Comparison of ENCODE assay signal across 8 mouse cellular contexts in the genomic region with DNA sequence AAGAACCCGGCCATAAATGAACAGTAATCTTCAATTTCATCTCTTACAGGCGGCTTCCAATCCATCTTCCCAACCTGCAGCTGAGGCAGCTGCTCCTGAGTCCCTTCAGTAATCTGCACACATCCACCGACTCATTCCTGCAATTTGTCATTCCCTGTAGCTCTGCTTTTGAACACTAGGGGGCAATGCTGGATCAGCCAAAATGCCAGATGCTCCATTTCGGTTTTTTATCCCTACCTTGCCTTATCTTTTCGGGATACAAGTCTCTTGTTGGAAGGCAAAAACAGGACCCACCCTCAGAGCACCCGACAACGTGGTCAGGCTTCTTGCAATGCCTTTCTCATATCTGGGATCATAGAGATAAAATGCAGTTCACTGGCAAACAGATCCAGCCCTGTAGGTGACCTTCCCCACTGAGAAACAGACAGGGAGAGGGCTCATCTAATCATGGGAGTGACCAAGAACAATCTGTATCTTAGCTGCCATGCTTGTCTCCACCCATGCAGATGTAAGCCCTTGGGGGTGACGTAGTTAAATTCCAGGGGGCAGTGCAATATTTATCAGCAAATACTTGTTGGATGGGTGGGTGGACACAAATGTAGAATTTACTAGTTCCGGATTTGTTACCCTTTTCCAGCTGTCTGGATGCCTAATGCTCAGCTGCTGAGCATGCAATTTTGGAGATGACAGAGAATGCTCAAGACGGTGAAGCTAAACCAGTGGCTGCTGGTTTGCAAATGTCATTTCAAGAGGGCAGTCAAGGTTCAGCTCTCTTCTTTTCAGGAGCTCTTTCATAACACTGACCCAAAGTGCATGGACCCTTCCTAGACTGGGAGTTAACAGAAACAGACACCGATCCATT.
DNase-seq lines count a peak whose midpoint lies in the region; ATAC-seq and TF ChIP-seq lines count a peak whose summit lies in the region.

No protein-coding gene starts in this region.

- no peaks in the 10 kb centered on the region for H3K36me3 ChIP-seq in thymus, adult 2 months (ENCODE audit: control insufficient read depth, insufficient read depth, low read length)
- no peaks in the 10 kb centered on the region for H3K36me3 ChIP-seq in intestine, postnatal 0 days (ENCODE audit: control insufficient read depth, insufficient read depth)

- peaks cover 11% of the 10 kb centered on the region for H3K4me1 ChIP-seq in thymus, adult 2 months (replicated peaks; ENCODE audit: control insufficient read depth, insufficient read depth, low read length)
- H3K4me1 ChIP-seq in intestine, postnatal 0 days (replicated peaks; ENCODE audit: control insufficient read depth, insufficient read depth, low read length), result no peaks in the 10 kb centered on the region

- H3K4me2 ChIP-seq in intestine, postnatal 0 days (replicated peaks; ENCODE audit: low read depth), result no peak overlapping the region

- TF ChIP-seq POLR2A in thymus, adult 2 months (IDR thresholded peaks at IDR 0.05; ENCODE audit: control insufficient read depth, extremely low read depth, insufficient read depth, low read length, poor library complexity), result no peak

- intact Hi-C loops in left cerebral cortex, postnatal 10 days (cut with DNase I), result loop anchor here (2.0 to 10.0 kb wide), 4 partner anchors 88 to 578 kb away; a partner anchor contains a TSS

- no peak overlapping the region for H3K9ac ChIP-seq in intestine, postnatal 0 days (ENCODE audit: low read depth, low read length)

- no peaks in the 10 kb centered on the region for H3K9me3 ChIP-seq in intestine, postnatal 0 days (ENCODE audit: control insufficient read depth)

- WGBS in thymus, adult 2 months, result 35% methylated on average over 11 of the region's 11 CpGs
- WGBS in intestine, postnatal 0 days, result 18% methylated on average over 11 of the region's 11 CpGs

- no peaks in the 10 kb centered on the region for H3K27me3 ChIP-seq in thymus, adult 2 months (ENCODE audit: control insufficient read depth, insufficient read depth, low read length)
- H3K27me3 ChIP-seq in intestine, postnatal 0 days (replicated peaks; ENCODE audit: control insufficient read depth, insufficient read depth, low read length), result no peaks in the 10 kb centered on the region

- TF ChIP-seq CTCF in thymus, adult 2 months (IDR thresholded peaks at IDR 0.05; ENCODE audit: borderline replicate concordance, control insufficient read depth, extremely low read depth, insufficient read depth, low read length, poor library complexity), result no peak
- peak; percentile 96 for TF ChIP-seq CTCF in intestine, postnatal 0 days (IDR thresholded peaks at IDR 0.05; ENCODE audit: low read depth)

- DNase-seq in thymus, postnatal 25 days, result peak; percentile 38
- DNase-seq in thymus, adult 2 months, result no peak
- DNase-seq in embryo, embryonic 11 days, result peak; percentile 78
- DNase-seq in left cerebral cortex, postnatal 10 days (ENCODE audit: extremely low spot score in 1 of 2, low spot score in 2 of 2), result peak; percentile 69 to 91
- peak; percentile 80 for DNase-seq in right cerebral cortex, postnatal 4 days

- no peak overlapping the region for H3K27ac ChIP-seq in thymus, adult 2 months (ENCODE audit: control insufficient read depth, insufficient read depth, low read length)
- H3K27ac ChIP-seq in intestine, postnatal 0 days (ENCODE audit: low read depth, low read length), result no peak overlapping the region

- peak; percentile 44; the same call in 1 of the 2 replicates for ATAC-seq in granulocyte monocyte progenitor cell, adult 5-6 weeks (replicated peaks; ENCODE audit: poor library complexity, severe bottlenecking)
- peak; percentile 45; the same call in 1 of the 2 replicates for ATAC-seq in intestine, postnatal 0 days
- ATAC-seq in megakaryocyte-erythroid progenitor cell, adult 5-6 weeks (replicated peaks; ENCODE audit: low FRiP score, low TSS enrichment, poor library complexity, severe bottlenecking), result peak; percentile 33; the same call in 1 of the 2 replicates

- H3K4me3 ChIP-seq in thymus, adult 2 months (ENCODE audit: control insufficient read depth, insufficient read depth, low read length), result no peak overlapping the region
- no peak overlapping the region for H3K4me3 ChIP-seq in intestine, postnatal 0 days (ENCODE audit: low read depth, low read length)
